Mouse (Mus musculus): ENCODE measurements around the gene Vmn1r16.
"Not testable (repeated sequence)": the region's sequence is repeated elsewhere in the genome, so short reads cannot be mapped to it uniquely, and the experiment has no call there.

The Vmn1r16 gene

DNA sequence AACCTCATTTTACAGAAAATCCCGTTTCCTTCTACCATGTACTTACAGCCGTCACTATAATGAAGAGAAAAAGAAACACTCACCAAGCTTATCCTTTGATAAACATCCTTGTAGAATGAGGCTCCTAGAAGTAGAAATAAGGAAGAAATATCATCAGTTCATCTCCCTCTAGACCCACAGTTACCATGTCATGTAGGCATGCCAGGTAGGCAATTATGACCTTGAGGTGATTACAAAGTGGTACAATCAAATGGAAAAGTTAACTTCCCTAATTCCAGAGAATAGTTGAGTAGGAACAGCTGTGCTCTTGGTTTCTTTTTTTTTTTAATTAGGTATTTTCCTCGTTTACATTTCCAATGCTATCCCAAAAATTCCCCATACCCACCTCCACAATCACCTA lies at the start of gene Vmn1r16:
Gene Vmn1r16, minus strand, starts transcription at position 101 of the 400 bp plus-strand sequence.
- DNase-seq (ENCODE audit: low spot score), result no peak

DNA sequence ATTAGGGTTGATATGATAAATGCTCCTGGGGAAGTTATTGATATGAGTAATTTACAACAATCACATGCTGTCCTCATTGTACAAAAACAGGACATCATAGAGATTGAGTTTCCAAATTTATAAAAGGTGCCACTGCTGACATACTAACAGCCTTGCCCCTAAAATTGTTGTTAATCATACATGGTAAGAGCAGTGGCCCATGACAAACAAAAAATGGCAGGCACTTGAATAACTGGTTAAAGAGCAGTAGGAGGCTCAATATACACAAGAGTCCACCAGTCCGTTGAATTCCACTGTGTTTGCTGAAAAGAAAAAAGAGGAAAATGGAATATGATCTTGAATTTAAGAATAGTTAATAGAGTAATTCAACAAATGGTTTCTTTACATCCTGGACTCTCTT lies 38.2 kb upstream of the Vmn1r16 start:
- DNase-seq (ENCODE audit: low spot score), result no peak

DNA sequence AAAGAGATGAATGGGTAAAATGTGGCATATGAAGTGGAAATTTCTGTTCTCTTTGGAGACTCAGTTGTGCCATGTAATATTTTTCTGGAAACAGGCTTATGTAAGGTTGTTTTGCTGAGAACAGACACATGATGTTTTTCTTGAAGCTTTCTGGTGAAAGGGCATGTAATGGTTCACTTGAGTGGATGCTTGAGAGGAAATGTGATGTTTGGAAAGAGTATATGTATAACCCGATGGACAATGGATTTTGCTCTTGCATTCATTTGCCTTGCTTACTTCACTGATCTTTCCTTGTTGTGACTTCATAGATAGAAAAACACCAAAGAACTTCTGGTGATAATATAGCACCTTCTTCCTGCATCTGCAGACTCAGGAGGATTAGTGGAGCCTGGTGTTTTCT lies 36.6 kb upstream of the Vmn1r16 start:
- DNase-seq (ENCODE audit: low spot score), result not testable (repeated sequence)

DNA sequence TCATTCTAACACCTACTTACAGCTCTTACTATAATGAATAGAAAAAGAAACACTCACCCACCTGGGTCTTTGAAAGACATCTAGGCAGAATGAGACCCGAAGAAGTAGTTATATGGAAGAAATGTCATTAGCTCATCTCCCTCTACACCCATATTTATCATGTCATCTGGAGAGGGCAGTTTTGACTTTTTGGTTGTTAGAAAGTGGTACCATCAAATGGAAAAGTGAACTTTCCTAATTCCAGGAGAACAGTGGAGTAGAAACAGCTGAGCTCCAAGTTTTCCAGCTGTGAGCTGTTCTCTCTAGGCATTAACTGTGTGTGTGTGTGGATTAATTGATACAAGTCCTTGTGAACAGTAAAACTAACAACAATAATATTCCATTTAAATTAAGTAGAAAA lies 34.3 kb upstream of the Vmn1r16 start, which contains the start of gene Vmn1r17:
Gene Vmn1r17, minus strand, starts transcription at position 101 of the 400 bp plus-strand sequence.
- DNase-seq (ENCODE audit: low spot score), result no peak

DNA sequence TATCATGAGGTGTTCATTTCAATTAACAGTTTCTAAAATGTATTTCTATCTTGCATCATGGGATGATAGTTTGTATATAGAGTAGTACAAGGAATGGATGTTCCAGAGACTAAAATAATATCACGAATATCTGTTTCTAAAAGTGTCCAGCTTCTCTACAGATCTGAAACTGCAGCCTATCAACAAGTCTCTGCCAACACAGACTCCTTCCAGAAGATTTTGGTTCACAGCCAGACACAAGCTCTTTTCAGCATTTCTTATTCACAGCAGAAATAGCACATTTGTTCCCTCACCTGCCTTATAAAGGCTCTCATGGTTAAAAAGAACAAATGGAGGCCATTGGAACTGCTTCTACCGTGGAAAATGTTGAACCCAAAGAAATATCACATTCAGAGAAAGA lies 27.6 kb upstream of the Vmn1r16 start:
- DNase-seq (ENCODE audit: low spot score), result no peak

DNA sequence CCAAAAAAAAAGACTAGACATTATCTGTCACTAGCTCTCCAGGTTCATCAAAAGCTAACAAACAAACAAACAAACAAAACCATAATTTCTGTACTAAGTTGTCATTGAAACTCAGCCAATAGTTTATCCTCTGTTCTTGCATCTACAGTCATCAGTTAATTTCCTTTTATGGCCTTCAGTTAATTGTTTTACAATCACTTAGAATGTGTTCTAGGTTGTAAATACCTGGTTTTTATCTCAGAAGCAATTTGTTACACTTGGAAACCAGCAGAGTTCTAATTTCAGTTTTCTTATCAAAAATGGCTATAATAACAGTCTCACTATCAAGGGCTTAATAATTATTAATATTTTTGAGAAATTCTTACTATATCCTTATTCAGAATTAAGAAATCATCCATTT lies 3.1 kb downstream of the Vmn1r16 start:
- DNase-seq (ENCODE audit: low spot score), result no peak

DNA sequence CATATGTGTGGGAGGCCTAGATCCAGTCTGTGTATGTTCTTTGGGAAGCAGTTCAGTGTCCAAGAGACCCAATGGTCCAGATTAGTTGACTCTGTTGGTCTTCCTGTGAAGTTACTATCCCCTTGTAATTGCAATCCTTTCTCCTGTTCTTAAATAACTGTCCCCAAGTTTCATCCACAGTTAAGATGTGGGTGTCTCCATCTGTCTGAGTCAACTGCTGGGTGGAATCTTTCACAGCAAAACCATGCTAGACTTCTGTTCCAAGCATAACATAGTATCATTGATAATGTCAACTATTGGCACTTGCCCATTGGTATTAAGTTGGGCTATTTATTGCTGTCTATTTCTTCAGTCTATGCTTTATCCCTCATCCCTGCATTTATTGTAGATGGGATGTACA lies 50.3 kb downstream of the Vmn1r16 start:
- no peak for DNase-seq (ENCODE audit: low spot score)

DNA sequence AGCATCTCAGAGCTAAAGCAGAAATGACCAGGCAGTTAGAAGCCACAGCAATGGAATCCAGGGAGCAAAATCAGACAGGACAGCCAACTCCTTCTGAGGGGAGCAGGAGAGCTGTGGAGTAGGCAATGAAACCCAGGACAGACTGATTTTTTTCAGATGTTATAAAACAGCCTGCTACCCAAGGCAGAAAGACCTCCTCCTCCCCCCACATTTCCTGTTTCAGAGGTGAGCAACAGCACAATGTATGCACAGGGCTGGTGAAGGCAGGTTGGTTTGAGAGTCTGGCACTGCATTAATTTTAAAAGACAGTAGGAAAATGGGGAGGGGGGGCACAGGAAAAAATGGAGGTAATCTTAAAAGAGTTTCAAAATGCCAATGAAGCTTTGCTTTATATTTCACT lies 56.8 kb downstream of the Vmn1r16 start:
- DNase-seq (ENCODE audit: low spot score), result no peak

DNA sequence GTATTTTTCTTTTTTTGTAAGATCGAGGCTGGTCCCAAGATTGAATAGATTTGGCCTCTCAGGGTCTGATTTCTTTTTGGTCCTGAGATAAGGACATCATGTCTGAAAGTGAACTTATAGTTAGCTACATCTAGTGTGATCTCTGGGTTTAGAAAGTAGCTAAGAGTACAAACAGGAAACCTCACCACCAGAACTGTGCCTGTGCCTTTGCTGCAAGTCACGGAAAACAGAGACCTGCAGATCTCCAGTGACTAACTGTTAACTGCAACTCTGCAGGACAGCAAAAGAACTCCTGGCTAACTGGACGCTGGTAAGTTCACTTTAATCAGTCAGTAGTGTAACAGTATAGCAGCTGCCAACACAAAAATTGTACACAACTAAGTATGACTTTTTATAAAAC lies 57.4 kb downstream of the Vmn1r16 start:
- DNase-seq (ENCODE audit: low spot score), result no peak

Measured in ovary, postnatal 36 days (tissue).